Mouse (Mus musculus) megakaryocyte, embryonic 14.5 days (primary cell): ENCODE data around the gene Crip3. TPM values are rescaled to one million over a fixed set of nuclear protein-coding genes. Genes with fewer than 3 reads are reported as not detected.

Experiments used
- H3K27me3 ChIP-seq: replicated peaks from 2 replicates; pipeline ENCODE3; 2012; ENCODE audit warnings: inconsistent platforms
- H3K36me3 ChIP-seq: replicated peaks from 2 replicates; pipeline ENCODE3; 2012; ENCODE audit warnings: low read length, inconsistent platforms, mixed read lengths
- H3K4me1 ChIP-seq: 2 replicates; pipeline ENCODE4 v1.6.1; 2012; ENCODE audit warnings: inconsistent platforms
- H3K4me3 ChIP-seq: replicated peaks from 2 replicates; pipeline ENCODE3; 2012; ENCODE audit warnings: moderate library complexity, mild to moderate bottlenecking, inconsistent platforms
- H3K9me3 ChIP-seq: 2 replicates; pipeline ENCODE4 v1.6.1; 2012; ENCODE audit warnings: inconsistent platforms
- FLI1 ChIP-seq: IDR thresholded peaks from 2 replicates; pipeline ENCODE4 v1.6.1; 2012; ENCODE audit warnings: low read length, inconsistent platforms, mixed read lengths
- GATA1 ChIP-seq: IDR thresholded peaks from 3 replicates; pipeline ENCODE4 v1.6.1; 2012; ENCODE audit warnings: mixed read lengths, low read length, inconsistent platforms, borderline replicate concordance
- polyA plus RNA-seq: library from polyadenylated mRNA; stranded (reverse); fragments of >175 nt; gene quantifications from 2 replicates; pipeline ENCODE4 v1.2.3, GENCODE M21; 2012; ENCODE audit warnings: low replicate concordance; ENCODE audit not compliant: insufficient read depth

Crip3 gene
- polyA plus RNA-seq, 1 experiment = not detected

DNA sequence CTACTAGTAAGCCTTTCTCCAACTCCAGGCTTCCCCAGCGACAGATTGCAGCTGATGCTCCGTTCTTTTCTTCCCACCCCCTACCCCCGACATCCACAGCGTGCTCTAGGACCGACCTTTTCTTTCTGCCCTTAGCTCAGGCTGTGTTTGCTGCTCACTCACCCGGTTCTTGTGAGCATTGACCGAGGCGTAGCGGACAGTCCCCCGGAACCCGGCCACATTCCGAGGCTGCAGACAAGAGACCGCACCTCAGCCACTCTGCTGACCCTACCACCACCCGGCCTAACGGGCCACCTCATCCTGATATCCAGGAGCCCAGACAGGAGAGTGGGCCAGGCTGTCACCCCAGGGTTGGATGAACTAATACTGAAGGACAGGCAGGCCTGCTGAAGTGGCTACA, 48.6 kb downstream of the Crip3 start:
- Histone ChIP-seq H3K27me3 (peaks cover 83% of the 10 kb centered on the region), H3K4me1 (no peaks in the 10 kb centered on the region), H3K36me3 (no peaks in the 10 kb centered on the region), H3K4me3 (no peak overlapping the region), H3K9me3 (no peaks in the 10 kb centered on the region)
- TF ChIP-seq FLI1 (no peak), GATA1 (no peak)

Other genes with a start within 250 kb of the Crip3 start
- gene Polh, start 226.3 kb upstream of the Crip3 start, polyA plus RNA-seq = 0.35 and 1.6 TPM in 2 replicates
- 2.1 and 4.5 TPM in 2 replicates for gene Xpo5, start 226.1 kb upstream of the Crip3 start, polyA plus RNA-seq
- 10.9 TPM in 1 of 2 replicates, not detected in the other for gene Polr1c, start 180.9 kb upstream of the Crip3 start, polyA plus RNA-seq
- 213 and 264 TPM in 2 replicates for gene Yipf3, start 180.8 kb upstream of the Crip3 start, polyA plus RNA-seq
- 3.6 and 5.3 TPM in 2 replicates for gene Lrrc73, start 175.4 kb upstream of the Crip3 start, polyA plus RNA-seq
- gene Tjap1, start 145.9 kb upstream of the Crip3 start, polyA plus RNA-seq = 42.7 and 59.0 TPM in 2 replicates
- not detected in 2 replicates for gene Dlk2, start 131.5 kb upstream of the Crip3 start, polyA plus RNA-seq
- gene Abcc10, start 100.6 kb upstream of the Crip3 start, polyA plus RNA-seq = 6.4 and 13.4 TPM in 2 replicates
- gene Zfp318, start 45.2 kb upstream of the Crip3 start, polyA plus RNA-seq = 0.84 and 1.2 TPM in 2 replicates
- gene Slc22a7, start 9.5 kb downstream of the Crip3 start, polyA plus RNA-seq = not detected in 2 replicates
- 0.06 and 0.60 TPM in 2 replicates for gene Ttbk1, start 58.7 kb downstream of the Crip3 start, polyA plus RNA-seq
- 6.5 and 14.6 TPM in 2 replicates for gene Dnph1, start 67.8 kb downstream of the Crip3 start, polyA plus RNA-seq
- 2.4 and 6.0 TPM in 2 replicates for gene Cul9, start 117.5 kb downstream of the Crip3 start, polyA plus RNA-seq
- 148 and 196 TPM in 2 replicates for gene Srf, start 127.2 kb downstream of the Crip3 start, polyA plus RNA-seq
- gene Ptk7, start 200.6 kb downstream of the Crip3 start, polyA plus RNA-seq = 6.7 and 13.6 TPM in 2 replicates
- 33.6 and 42.0 TPM in 2 replicates for gene Klc4, start 217.1 kb downstream of the Crip3 start, polyA plus RNA-seq
- gene Mrpl2, start 217.3 kb downstream of the Crip3 start, polyA plus RNA-seq = 289 and 528 TPM in 2 replicates
- gene Cul7, start 221.4 kb downstream of the Crip3 start, polyA plus RNA-seq = 90.0 and 167 TPM in 2 replicates
- gene Rrp36, start 245.4 kb downstream of the Crip3 start, polyA plus RNA-seq = 9.4 and 30.6 TPM in 2 replicates
- gene Mea1, start 249.9 kb downstream of the Crip3 start, polyA plus RNA-seq = 145 and 216 TPM in 2 replicates